Mouse (Mus musculus) midbrain, embryonic 10.5 days (tissue): ENCODE measurements around the gene Olfr164. TPM values are rescaled to one million over a fixed set of nuclear protein-coding genes. Genes with fewer than 3 reads are reported as not detected.

ENCODE experiments used
- DNase-seq: peaks from one replicate; pipeline ENCODE4 v3.0.0-alpha.2; 2017; ENCODE audit warnings: low spot score
- H3K27ac ChIP-seq: fragments of 300-500 bp; sonication (generic); replicated peaks from 2 replicates; pipeline ENCODE4 v1.5.1; 2016; ENCODE audit warnings: mild to moderate bottlenecking
- H3K27me3 ChIP-seq: fragments of 300-500 bp; sonication (generic); 2 replicates; pipeline ENCODE4 v1.6.1; 2016; ENCODE audit warnings: low read depth, mild to moderate bottlenecking; ENCODE audit not compliant: poor library complexity, severe bottlenecking
- H3K36me3 ChIP-seq: fragments of 300-500 bp; sonication (generic); 2 replicates; pipeline ENCODE4 v1.6.1; 2016; ENCODE audit warnings: mild to moderate bottlenecking, moderate library complexity
- H3K4me1 ChIP-seq: fragments of 300-500 bp; sonication (generic); 2 replicates; pipeline ENCODE4 v1.6.1; 2016
- H3K4me3 ChIP-seq: fragments of 300-500 bp; sonication (generic); 2 replicates; pipeline ENCODE4 v1.5.1; 2016; ENCODE audit warnings: mild to moderate bottlenecking, moderate library complexity
- H3K9me3 ChIP-seq: fragments of 300-500 bp; sonication (generic); replicated peaks from 2 replicates; pipeline ENCODE4 v1.6.1; 2016; ENCODE audit warnings: mild to moderate bottlenecking
- WGBS: fragments of 180-500 bp; shearing (Covaris S2); methylation state at CpG from one replicate; pipeline ENCODE4 v1.1.7; 2016; 5-methylcytosine and 5-hydroxymethylcytosine counted together
- microRNA-seq: library from miRNA; unstranded; fragments of <30 nt; microRNA quantifications from one replicate; pipeline ENCODE4, GENCODE M21; 2017
- polyA plus RNA-seq: library from polyadenylated mRNA; unstranded; fragments of >200 nt; fragmentation: Nextera tagmentation; extraction: Ambion mirVana; gene quantifications from 2 replicates; pipeline ENCODE4 v1.2.1, GENCODE M21; 2016

The Olfr164 gene
- polyA plus RNA-seq, result not detected in 2 replicates

DNA sequence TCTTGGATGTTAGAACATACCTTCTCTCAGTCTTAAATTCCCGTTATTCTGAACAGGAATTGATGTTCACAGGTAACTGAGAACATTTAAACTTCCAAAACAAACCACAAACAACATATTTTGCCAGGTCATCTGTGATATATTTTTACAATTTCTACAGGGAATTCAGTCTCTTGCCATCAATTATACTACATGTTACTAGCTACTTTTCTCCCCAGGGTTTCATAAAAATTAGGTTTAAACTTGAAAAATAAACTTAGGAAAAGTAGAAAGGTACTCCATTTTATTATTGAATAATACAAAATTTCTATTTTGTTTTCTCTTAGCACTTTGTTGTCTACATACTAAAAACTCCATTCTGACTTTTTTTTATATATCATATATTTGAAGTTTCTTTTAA lies at the start of gene Olfr164:
Olfr164 (minus strand) TSS at position 101 of the 400 bp plus-strand sequence.
- H3K4me3 ChIP-seq, result no peak within 1 kb of the TSS
- no peaks in the 10 kb centered on the region for H3K36me3 ChIP-seq
- no peaks in the 10 kb centered on the region for H3K4me1 ChIP-seq
- H3K9me3 ChIP-seq, result no peaks in the 10 kb centered on the region
- H3K27me3 ChIP-seq, result no peaks in the 10 kb centered on the region
- 53% methylated on average over 1 of the region's 1 CpGs for WGBS
- no peak for DNase-seq
- H3K27ac ChIP-seq, result no peak within 1 kb of the TSS

DNA sequence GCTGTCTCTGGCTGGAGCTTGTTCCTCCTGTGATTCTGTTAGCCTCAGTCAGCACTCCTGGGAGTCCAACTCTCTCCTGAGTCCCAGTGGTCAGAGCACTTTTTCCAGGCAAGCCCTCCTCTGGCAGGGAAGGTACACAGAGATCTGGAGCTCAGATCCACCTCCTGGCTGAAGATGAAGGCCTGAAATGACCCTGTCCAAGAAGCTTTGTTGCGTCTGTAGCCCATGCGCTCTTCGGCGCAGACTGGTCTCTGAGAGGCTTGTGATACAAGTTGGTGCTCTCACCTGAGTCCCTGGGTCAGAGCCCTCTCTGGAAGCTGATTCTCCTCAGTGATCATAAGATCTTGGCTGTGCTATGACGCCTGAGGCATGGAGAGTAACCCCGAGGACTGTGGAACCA lies 35.2 kb upstream of the Olfr164 start:
- DNase-seq, result no peak
- WGBS, result 95% methylated on average over 6 of the region's 6 CpGs
- no peaks in the 10 kb centered on the region for H3K4me1 ChIP-seq

DNA sequence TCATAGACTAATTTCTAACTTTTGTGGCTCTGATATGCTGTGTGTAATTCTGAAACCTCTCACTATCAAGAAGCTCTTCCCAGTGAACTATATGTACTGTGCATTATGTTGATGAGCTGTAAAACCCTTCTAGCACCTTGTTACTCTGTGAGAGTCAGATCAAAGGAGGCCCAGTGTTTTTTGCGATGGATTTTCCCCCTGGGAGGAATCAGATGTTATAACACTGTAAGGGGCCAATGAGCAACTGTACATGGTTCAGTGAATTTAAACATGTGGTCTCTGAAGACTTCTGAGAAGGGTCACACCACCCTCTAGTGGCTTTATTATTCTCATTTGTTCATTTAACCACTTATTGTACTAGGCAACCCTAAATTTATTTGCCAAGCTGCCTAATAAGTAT lies 50.6 kb downstream of the Olfr164 start:
- no peak for DNase-seq
- Histone ChIP-seq H3K36me3 (no peaks in the 10 kb centered on the region), H3K4me1 (no peaks in the 10 kb centered on the region), H3K4me3 (no peak overlapping the region), H3K27me3 (no peaks in the 10 kb centered on the region), H3K27ac (no peak overlapping the region), H3K9me3 (no peaks in the 10 kb centered on the region)
- WGBS, result 41% methylated on average over 1 of the region's 1 CpGs

More for the DNA sequence above, 35.2 kb upstream of the Olfr164 start:
- Histone ChIP-seq H3K27me3 (no peaks in the 10 kb centered on the region), H3K9me3 (peaks cover 10% of the 10 kb centered on the region), H3K4me3 (no peak overlapping the region), H3K27ac (no peak overlapping the region), H3K36me3 (no peaks in the 10 kb centered on the region)

DNA sequence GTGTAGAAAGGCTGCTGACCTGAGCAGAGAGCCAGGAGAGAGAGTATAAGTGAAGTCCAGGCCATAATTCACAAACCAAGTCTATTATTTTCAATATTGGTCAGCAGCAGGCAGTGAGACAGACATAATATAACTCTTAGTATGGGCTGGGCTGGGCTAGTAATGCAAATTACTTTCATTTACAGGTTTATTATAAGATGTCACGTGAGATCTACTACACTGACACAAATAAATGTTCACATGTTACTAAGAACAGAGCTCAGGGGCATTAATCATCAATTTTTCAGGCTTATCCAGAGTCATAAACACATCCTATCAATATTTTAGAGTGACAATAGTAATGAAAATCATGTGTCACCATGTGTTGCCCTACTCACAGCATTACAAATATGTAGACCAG lies 53.1 kb downstream of the Olfr164 start:
- H3K27me3 ChIP-seq, result no peaks in the 10 kb centered on the region
- 81% methylated on average over 1 of the region's 1 CpGs for WGBS
- no peaks in the 10 kb centered on the region for H3K9me3 ChIP-seq
- DNase-seq, result no peak
- no peak overlapping the region for H3K4me3 ChIP-seq
- no peak overlapping the region for H3K27ac ChIP-seq
- H3K4me1 ChIP-seq, result no peaks in the 10 kb centered on the region
- H3K36me3 ChIP-seq, result no peaks in the 10 kb centered on the region

DNA sequence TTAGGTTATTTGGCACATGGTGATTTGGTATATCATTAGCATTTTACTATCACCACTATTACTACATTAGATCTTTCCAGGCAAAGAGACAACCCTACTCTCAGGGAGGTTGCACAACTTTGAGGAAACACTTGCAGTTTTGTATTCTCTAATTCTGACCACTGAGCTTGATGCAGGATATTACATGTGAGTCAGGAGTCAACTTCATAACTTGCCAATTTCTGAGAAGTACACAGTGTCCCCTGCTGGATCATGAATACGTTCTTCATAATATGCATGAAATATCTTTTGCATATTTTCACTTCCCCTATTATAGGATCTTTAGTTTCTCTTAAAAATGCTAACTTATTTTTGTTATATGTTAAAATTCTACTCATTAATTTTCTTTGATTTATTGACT lies 68.0 kb downstream of the Olfr164 start:
- no peaks in the 10 kb centered on the region for H3K36me3 ChIP-seq
- 0 out of 2 replicates have a peak, but pooled peaks cover 11% of the 10 kb centered on the region for H3K9me3 ChIP-seq
- no peak for DNase-seq
- H3K27ac ChIP-seq, result no peak overlapping the region
- H3K27me3 ChIP-seq, result no peaks in the 10 kb centered on the region
- H3K4me3 ChIP-seq, result no peak overlapping the region
- H3K4me1 ChIP-seq, result no peaks in the 10 kb centered on the region
- 89% methylated on average over 1 of the region's 1 CpGs for WGBS

DNA sequence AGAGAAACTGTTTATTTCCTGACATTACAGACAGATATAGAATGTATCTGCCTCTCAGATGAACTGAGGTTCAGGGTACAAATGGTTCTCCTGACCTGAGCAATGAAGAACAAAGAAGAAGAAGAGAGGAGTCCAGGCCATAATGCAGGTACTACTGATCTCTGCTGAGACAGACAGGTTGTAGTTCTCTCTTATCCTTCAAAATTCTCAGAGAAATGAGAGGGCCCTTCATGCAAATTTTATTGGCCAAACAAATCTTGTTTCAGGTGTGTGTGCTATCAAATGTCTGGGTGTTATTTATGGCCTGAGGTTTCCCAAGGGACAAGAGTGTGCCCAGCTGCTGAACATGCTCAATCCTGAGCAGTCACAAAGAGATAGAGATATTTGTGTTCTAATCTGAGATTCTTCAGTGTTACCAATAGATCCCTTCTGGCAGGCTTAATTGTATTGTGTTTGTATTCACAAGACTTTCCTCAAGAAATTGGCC lies 72.3 kb downstream of the Olfr164 start:
- no peak overlapping the region for H3K27ac ChIP-seq
- H3K9me3 ChIP-seq, result no peaks in the 10 kb centered on the region; the same call in 1 of the 2 replicates
- H3K27me3 ChIP-seq, result no peaks in the 10 kb centered on the region
- no peak for DNase-seq
- H3K4me3 ChIP-seq, result no peak overlapping the region
- no peaks in the 10 kb centered on the region for H3K36me3 ChIP-seq
- H3K4me1 ChIP-seq, result no peaks in the 10 kb centered on the region

DNA sequence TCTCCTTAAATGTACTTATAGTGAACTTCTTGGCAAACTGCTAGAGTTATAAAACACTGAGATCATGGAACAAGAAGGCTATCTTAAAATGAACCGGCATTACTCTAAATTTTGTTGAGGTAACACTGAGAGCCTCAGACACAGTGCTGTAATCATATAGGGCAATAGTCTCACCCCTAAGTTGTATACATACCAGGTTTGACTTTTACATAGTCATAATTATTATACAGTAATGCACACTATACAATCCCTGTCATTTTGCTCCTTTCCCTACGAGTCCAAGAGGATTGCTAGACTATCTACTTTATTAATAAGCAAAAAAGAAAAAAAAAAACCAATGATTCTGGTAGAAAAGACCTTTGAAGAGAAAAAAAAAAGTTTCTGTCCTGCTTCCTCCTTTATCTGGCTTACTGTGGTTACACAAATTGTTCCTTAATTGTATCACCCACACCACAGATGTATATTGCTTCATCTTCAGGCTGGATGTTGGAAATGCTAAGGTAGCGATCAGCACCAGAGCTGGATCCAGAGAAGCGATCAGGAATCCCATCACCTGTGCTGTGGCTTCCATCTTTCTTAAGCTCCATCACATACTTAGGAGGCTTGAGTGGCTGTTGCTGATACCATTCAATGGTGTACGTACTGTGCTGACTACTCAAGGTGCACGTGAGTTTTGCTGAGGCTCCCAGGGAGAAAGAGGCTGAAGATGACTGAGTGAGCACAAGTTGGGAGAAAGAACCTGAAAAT lies 72.9 kb downstream of the Olfr164 start:
- Histone ChIP-seq H3K27ac (no peak overlapping the region), H3K9me3 (no peaks in the 10 kb centered on the region; the same call in 1 of the 2 replicates), H3K4me3 (no peak overlapping the region), H3K36me3 (no peaks in the 10 kb centered on the region), H3K4me1 (no peaks in the 10 kb centered on the region), H3K27me3 (no peaks in the 10 kb centered on the region)
- DNase-seq, result no peak
- whole genome bisulfite sequencing, result 89% methylated on average over 6 of the region's 6 CpGs

DNA sequence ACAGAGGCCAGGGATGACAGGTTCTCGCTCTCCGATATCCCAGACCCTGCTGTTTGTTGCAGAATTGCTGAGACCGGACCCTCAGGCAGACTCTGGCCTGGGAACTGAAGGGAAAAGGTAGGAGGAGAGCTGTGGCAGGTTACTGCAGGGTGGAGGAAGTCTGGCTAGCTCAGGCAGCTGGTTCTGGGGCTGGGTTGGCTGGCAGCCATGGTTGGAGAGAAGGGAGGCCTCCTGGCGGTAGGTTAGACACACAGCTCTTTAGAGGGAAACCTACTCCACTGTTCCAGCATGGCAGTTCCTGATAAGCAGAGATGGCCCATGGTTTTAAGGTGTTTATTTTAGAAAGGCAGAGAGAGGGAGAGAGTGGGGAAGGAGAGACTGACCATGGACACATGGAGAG lies 77.1 kb downstream of the Olfr164 start:
- Histone ChIP-seq H3K36me3 (no peaks in the 10 kb centered on the region), H3K9me3 (no peaks in the 10 kb centered on the region; the same call in 1 of the 2 replicates), H3K4me3 (no peak overlapping the region), H3K27ac (no peak overlapping the region), H3K4me1 (no peaks in the 10 kb centered on the region), H3K27me3 (no peaks in the 10 kb centered on the region)
- WGBS, result 93% methylated on average over 4 of the region's 4 CpGs
- no peak for DNase-seq

Small RNA genes within 50 kb of the gene (microRNA-seq; reads per million reads assigned to microRNA genes)
- gene Gm23612, result not detected

Other genes with a start within 250 kb of the Olfr164 start
- not detected in 2 replicates for gene Olfr165, start 109.1 kb upstream of the Olfr164 start, polyA plus RNA-seq
- not detected in 2 replicates for gene Olfr166, start 169.6 kb upstream of the Olfr164 start, polyA plus RNA-seq
- gene Olfr167, start 208.2 kb upstream of the Olfr164 start, polyA plus RNA-seq, result not detected in 2 replicates
- not detected in 2 replicates for gene Olfr168, start 221.5 kb upstream of the Olfr164 start, polyA plus RNA-seq